Mouse (Mus musculus) left cerebral cortex, adult 6 months (tissue): ENCODE results near the gene Gngt2. TPM values are rescaled to one million over a fixed set of nuclear protein-coding genes. Genes with fewer than 3 reads are reported as not detected.

Source experiments
- long read RNA-seq, 2 experiments: library from polyadenylated mRNA; unstranded; transcript quantifications; one replicate each; pipeline ENCODE4 v2.0.0; 2019 to 2020
- polyA plus RNA-seq: library from polyadenylated mRNA; unstranded; fragments of <200 nt; fragmentation: Nextera tagmentation; gene quantifications from 2 replicates; pipeline ENCODE4 v1.2.3, GENCODE M21; 2021

Gene Gngt2
- polyA plus RNA-seq = 12.1 and 15.7 TPM in 2 replicates
- long read RNA-seq, experiment 1, partial matches to known transcripts = 0 of 1 reads
- long read RNA-seq, experiment 1, other reads (novel, unspliced or antisense) = 0 of 1 reads
- long read RNA-seq, experiment 2, partial matches to known transcripts = 0 of 11 reads
- long read RNA-seq, experiment 2, other reads (novel, unspliced or antisense) = 5 of 11 reads

GRCm38 (mm10) chr11:95837059-95837458, at the start of gene Gngt2:
Gngt2 (plus strand) TSS chr11:95837216.

GRCm38 (mm10) chr11:95824071-95824876, 12.7 kb upstream of the Gngt2 start, which contains the start of gene Phospho1:
Phospho1 (plus strand) TSS chr11:95824499.

GRCm38 (mm10) chr11:95842074-95842681, 5.2 kb downstream of the Gngt2 start, which contains the start of gene Abi3:
Abi3 (minus strand) TSS chr11:95842476.

Other genes with a start within 250 kb of the Gngt2 start
- gene Ngfr, start 249.5 kb upstream of the Gngt2 start, polyA plus RNA-seq = 1.1 and 1.8 TPM in 2 replicates
- gene Phb, start 170.3 kb upstream of the Gngt2 start, polyA plus RNA-seq = 144 and 223 TPM in 2 replicates
- gene Zfp652, start 124.5 kb upstream of the Gngt2 start, polyA plus RNA-seq = 4.7 and 8.4 TPM in 2 replicates
- gene B130006D01Rik, start 113.6 kb upstream of the Gngt2 start, polyA plus RNA-seq = not detected in 2 replicates
- 17.7 and 18.7 TPM in 2 replicates for gene Phospho1, start 12.7 kb upstream of the Gngt2 start, polyA plus RNA-seq
- 3.9 and 4.0 TPM in 2 replicates for gene Abi3, start 5.3 kb downstream of the Gngt2 start, polyA plus RNA-seq
- gene B4galnt2, start 77.7 kb downstream of the Gngt2 start, polyA plus RNA-seq = not detected in 2 replicates
- 0.08 TPM in 1 of 2 replicates, not detected in the other for gene Igf2bp1, start 168.7 kb downstream of the Gngt2 start, polyA plus RNA-seq
- gene Gip, start 187.3 kb downstream of the Gngt2 start, polyA plus RNA-seq = not detected in 2 replicates
- gene Snf8, start 197.7 kb downstream of the Gngt2 start, polyA plus RNA-seq = 20.7 and 174 TPM in 2 replicates
- gene Ube2z, start 228.2 kb downstream of the Gngt2 start, polyA plus RNA-seq = 7.4 and 13.4 TPM in 2 replicates
- 1,286 and 1,332 TPM in 2 replicates for gene Atp5g1, start 238.5 kb downstream of the Gngt2 start, polyA plus RNA-seq